Mouse (Mus musculus) C2C12 (cell line): ENCODE results near the gene Upf2.

Experiments
- CEBPB ChIP-seq: IDR thresholded peaks from one replicate; pipeline ENCODE4 v1.6.1; 2011; ENCODE audit warnings: low read depth, mild to moderate bottlenecking, control low read depth, moderate library complexity
- CTCF ChIP-seq: IDR thresholded peaks from one replicate; pipeline ENCODE4 v1.5.1; 2011; ENCODE audit not compliant: control insufficient read depth, insufficient read depth, insufficient read length
- FOSL1 ChIP-seq: IDR thresholded peaks from one replicate; pipeline ENCODE4 v1.8.0; 2011; ENCODE audit warnings: mild to moderate bottlenecking, low read length; ENCODE audit not compliant: poor library complexity, insufficient read depth, severe bottlenecking
- MAX ChIP-seq: IDR thresholded peaks from one replicate; pipeline ENCODE4 v1.6.1; 2011; ENCODE audit warnings: mild to moderate bottlenecking, control low read depth
- MYOD1 ChIP-seq: IDR thresholded peaks from one replicate; pipeline ENCODE4 v1.6.1; 2011; ENCODE audit warnings: low read depth; ENCODE audit not compliant: control insufficient read depth, insufficient read length
- MYOG ChIP-seq: IDR thresholded peaks from one replicate; pipeline ENCODE4 v1.6.1; 2011; ENCODE audit not compliant: control insufficient read depth, insufficient read length; ENCODE audit errors: extremely low read depth
- USF1 ChIP-seq: IDR thresholded peaks from one replicate; pipeline ENCODE4 v1.6.1; 2011; ENCODE audit warnings: low read depth, mild to moderate bottlenecking, control low read depth, moderate library complexity

- no peak for TF ChIP-seq CTCF
- TF ChIP-seq MYOD1 = no peak
- no peak for TF ChIP-seq MAX
- no peak for TF ChIP-seq USF1
- no peak for TF ChIP-seq CEBPB
- no peak for TF ChIP-seq MYOG
- TF ChIP-seq FOSL1 = no peak
Observed at GRCm38 (mm10) chr2:5977532-5977931, 26.3 kb downstream of the Upf2 start.
